Mouse (Mus musculus) hindbrain, embryonic 15.5 days (tissue): ENCODE results near the gene Mindy1. TPM values are rescaled to one million over a fixed set of nuclear protein-coding genes. Genes with fewer than 3 reads are reported as not detected.
A peak's percentile ranks its signal among the peaks of the same experiment; 100 is the strongest.

Experiments used
- ATAC-seq: fragments of 200-750 bp; cut with Nextera tagmentation; 2 replicates; pipeline ENCODE4 v1.8.0; 2017; ENCODE audit warnings: low read depth, moderate number of reproducible peaks, moderate TSS enrichment; ENCODE audit not compliant: low FRiP score
- H3K27ac ChIP-seq: fragments of 300-500 bp; sonication (generic); replicated peaks from 2 replicates; pipeline ENCODE4 v1.5.1; 2015; ENCODE audit warnings: mild to moderate bottlenecking, inconsistent platforms
- H3K27me3 ChIP-seq: fragments of 300-500 bp; sonication (generic); 2 replicates; pipeline ENCODE4 v1.6.1; 2015; ENCODE audit warnings: control low read depth, inconsistent platforms
- H3K36me3 ChIP-seq: fragments of 300-500 bp; sonication (generic); 2 replicates; pipeline ENCODE4 v1.6.1; 2015; ENCODE audit warnings: control low read depth, inconsistent platforms
- H3K4me1 ChIP-seq: fragments of 300-500 bp; sonication (generic); replicated peaks from 2 replicates; pipeline ENCODE4 v1.6.1; 2015; ENCODE audit warnings: control low read depth, inconsistent platforms
- H3K4me2 ChIP-seq: fragments of 300-500 bp; sonication (generic); 2 replicates; pipeline ENCODE4 v1.6.1; 2015; ENCODE audit warnings: moderate library complexity, mild to moderate bottlenecking, inconsistent platforms
- H3K4me3 ChIP-seq: fragments of 300-500 bp; sonication (generic); 2 replicates; pipeline ENCODE4 v1.5.1; 2015; ENCODE audit warnings: mild to moderate bottlenecking, inconsistent platforms
- H3K9ac ChIP-seq: fragments of 300-500 bp; sonication (generic); 2 replicates; pipeline ENCODE4 v1.6.1; 2015; ENCODE audit warnings: inconsistent platforms
- H3K9me3 ChIP-seq: fragments of 300-500 bp; sonication (generic); 2 replicates; pipeline ENCODE4 v1.6.1; 2016; ENCODE audit warnings: control low read depth, inconsistent platforms
- WGBS: fragments of 180-500 bp; shearing (Covaris S2); methylation state at CpG from one replicate; pipeline ENCODE4 v1.1.7; 2015; 5-methylcytosine and 5-hydroxymethylcytosine counted together
- polyA plus RNA-seq: library from polyadenylated mRNA; unstranded; fragments of >200 nt; fragmentation: Nextera tagmentation; extraction: Ambion mirVana; gene quantifications from 2 replicates; pipeline ENCODE4 v1.2.1, GENCODE M21; 2015

Mindy1 gene
- polyA plus RNA-seq, 1 experiment from 2014 or later, result 34.5 TPM

DNA sequence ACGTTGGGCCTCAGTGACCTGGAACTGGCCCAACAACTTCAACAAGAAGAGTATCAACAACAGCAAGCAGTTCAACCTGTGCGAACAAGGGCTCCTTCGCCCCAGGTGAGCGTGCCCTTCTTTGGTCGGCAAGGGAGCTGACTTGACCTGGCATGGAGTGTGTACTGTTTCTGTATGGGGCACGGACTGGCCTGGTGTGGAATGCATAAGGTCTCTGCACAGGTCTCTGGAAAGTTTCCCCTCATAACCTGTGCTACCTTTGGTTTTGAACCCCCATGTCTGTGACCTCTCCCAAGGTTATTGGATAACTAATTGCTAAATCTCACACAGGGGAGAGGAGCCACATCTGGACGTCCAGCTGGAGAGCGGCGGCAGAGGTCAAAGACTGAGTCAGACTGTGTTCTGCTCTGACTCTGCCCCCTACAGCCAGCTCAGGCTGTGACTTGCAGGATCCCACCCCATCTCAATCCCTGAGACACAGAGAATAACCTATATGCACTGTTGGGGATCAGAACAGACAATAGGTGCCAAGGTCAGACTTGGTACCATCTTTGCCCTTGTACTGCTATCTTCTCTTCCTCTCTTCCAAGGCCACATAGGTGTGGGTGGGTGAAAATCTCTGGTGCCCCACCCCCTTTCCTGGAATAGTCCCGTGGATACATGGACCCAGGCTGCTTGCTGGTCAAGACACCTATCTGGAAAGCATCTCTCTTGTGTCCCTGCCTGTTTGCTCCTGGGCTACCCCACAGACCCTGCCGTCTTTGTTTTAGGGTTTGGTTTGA is 14.4 kb downstream of the Mindy1 start:
- Histone ChIP-seq H3K27ac (no peak overlapping the region), H3K9me3 (no peaks in the 10 kb centered on the region), H3K4me3 (no peak overlapping the region), H3K4me2 (no peak overlapping the region), H3K4me1 (no peaks in the 10 kb centered on the region), H3K9ac (no peak overlapping the region), H3K27me3 (no peaks in the 10 kb centered on the region), H3K36me3 (peaks cover 25% of the 10 kb centered on the region)
- ATAC-seq, result 0 out of 2 replicates have a peak, but pooled peaks have one; percentile 15
- WGBS, result 86% methylated on average over 11 of the region's 11 CpGs

DNA sequence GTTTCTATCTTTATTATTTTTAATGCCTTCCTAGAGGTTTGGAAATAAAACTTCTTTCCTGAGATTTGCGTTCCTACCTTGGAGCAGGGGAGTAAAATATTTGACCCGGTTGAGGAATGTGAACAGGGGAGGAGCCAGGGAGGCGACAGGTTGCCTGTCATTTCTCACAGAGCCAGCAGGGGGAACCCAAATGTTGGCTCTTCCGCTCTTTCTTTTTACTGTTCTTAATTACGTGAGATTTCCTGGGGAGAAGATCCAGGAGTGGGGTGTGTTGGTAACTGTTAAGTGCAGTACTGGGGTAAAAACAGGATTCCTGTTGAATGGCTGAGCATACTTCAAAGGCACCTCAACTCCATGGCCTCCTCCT is 14.9 kb downstream of the Mindy1 start:
- peaks cover 20% of the 10 kb centered on the region for H3K36me3 ChIP-seq
- H3K9ac ChIP-seq, result no peak overlapping the region
- no peak overlapping the region for H3K27ac ChIP-seq
- no peak for ATAC-seq
- no peak overlapping the region for H3K4me3 ChIP-seq
- no peaks in the 10 kb centered on the region for H3K27me3 ChIP-seq
- WGBS, result 13% methylated on average over 5 of the region's 5 CpGs
- H3K4me2 ChIP-seq, result no peak overlapping the region
- H3K9me3 ChIP-seq, result no peaks in the 10 kb centered on the region
- no peaks in the 10 kb centered on the region for H3K4me1 ChIP-seq

DNA sequence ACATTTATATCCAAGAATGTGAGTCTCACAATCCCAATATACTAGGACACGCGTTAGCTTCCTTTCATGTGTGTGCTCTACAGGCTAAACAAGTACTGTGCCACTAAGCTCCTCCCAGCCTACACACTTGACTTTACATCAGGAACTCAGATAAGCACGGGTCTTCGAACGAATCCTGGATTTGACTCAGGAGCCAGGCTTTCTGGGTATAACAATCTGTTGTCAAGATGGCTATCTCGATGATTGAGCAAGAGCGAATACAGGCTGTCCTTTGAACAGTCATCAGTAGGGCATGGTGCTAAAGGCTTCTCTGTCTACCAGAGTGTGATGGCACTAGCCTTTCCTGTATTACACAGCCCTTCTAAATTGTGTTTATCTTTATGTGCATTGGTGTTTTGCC is 16.9 kb downstream of the Mindy1 start:
- Histone ChIP-seq H3K36me3 (peaks cover 13% of the 10 kb centered on the region), H3K27me3 (no peaks in the 10 kb centered on the region), H3K9me3 (no peaks in the 10 kb centered on the region), H3K27ac (no peak overlapping the region), H3K4me3 (no peak overlapping the region), H3K9ac (no peak overlapping the region), H3K4me1 (no peaks in the 10 kb centered on the region), H3K4me2 (no peak overlapping the region)
- 94% methylated on average over 7 of the region's 7 CpGs for WGBS
- ATAC-seq, result no peak

- Histone ChIP-seq H3K4me3 (no peak overlapping the region), H3K4me1 (no peaks in the 10 kb centered on the region), H3K9me3 (no peaks in the 10 kb centered on the region), H3K36me3 (no peaks in the 10 kb centered on the region), H3K27me3 (no peaks in the 10 kb centered on the region), H3K4me2 (no peak overlapping the region), H3K9ac (no peak overlapping the region), H3K27ac (no peak overlapping the region)
- ATAC-seq, result no peak
- WGBS, result 88% methylated on average over 3 of the region's 3 CpGs
These were observed 20.2 kb downstream of the Mindy1 start for GRCm38 (mm10) chr3:95301204-95301796.

GRCm38 (mm10) chr3:95306244-95306643 is 25.1 kb downstream of the Mindy1 start:
- WGBS, result 85% methylated on average over 4 of the region's 4 CpGs
- Histone ChIP-seq H3K4me2 (no peak overlapping the region), H3K4me3 (no peak overlapping the region), H3K27me3 (no peaks in the 10 kb centered on the region), H3K4me1 (no peaks in the 10 kb centered on the region), H3K36me3 (no peaks in the 10 kb centered on the region), H3K27ac (no peak overlapping the region), H3K9ac (no peak overlapping the region), H3K9me3 (no peaks in the 10 kb centered on the region)
- no peak for ATAC-seq

DNA sequence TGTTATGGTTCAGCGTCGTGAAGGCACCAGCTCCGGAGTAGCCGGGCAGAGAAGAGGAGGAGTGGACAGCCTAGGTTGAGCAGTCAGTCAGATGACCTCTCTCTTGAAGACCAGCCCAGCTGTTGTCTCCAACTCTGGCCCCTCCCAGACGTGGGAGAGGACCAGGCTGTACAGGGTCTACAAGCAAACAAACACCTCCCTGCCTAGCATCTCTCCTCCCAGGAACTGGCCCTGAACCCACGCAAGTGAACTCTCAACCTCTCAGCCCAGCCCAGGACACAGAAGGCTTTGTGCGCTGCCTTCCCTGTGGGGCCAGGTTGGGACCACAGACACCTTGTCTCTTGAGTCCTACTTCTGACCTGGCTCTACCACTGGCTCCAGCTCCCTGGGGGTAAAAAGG is 26.0 kb downstream of the Mindy1 start, which contains the start of gene Anxa9:
Gene Anxa9 (minus strand): TSS at position 77 of the 400 bp plus-strand sequence.
- 69% methylated on average over 7 of the region's 7 CpGs for WGBS
- H3K27ac ChIP-seq, result no peak within 1 kb of the TSS
- H3K4me2 ChIP-seq, result no peak within 1 kb of the TSS
- no peak within 1 kb of the TSS for H3K4me3 ChIP-seq
- H3K27me3 ChIP-seq, result no peaks in the 10 kb centered on the region
- no peaks in the 10 kb centered on the region for H3K36me3 ChIP-seq
- no peak within 1 kb of the TSS for H3K9ac ChIP-seq
- no peaks in the 10 kb centered on the region for H3K9me3 ChIP-seq
- ATAC-seq, result no peak
- no peaks in the 10 kb centered on the region for H3K4me1 ChIP-seq

- Histone ChIP-seq H3K9me3 (no peaks in the 10 kb centered on the region), H3K9ac (no peak overlapping the region), H3K27me3 (no peaks in the 10 kb centered on the region), H3K27ac (no peak overlapping the region), H3K36me3 (no peaks in the 10 kb centered on the region), H3K4me1 (peaks cover 8% of the 10 kb centered on the region), H3K4me2 (no peak overlapping the region), H3K4me3 (no peak overlapping the region)
- no peak for ATAC-seq
- 72% methylated on average over 3 of the region's 3 CpGs for WGBS
These were observed 29.4 kb downstream of the Mindy1 start for GRCm38 (mm10) chr3:95310496-95310895.

- ATAC-seq, result no peak
- 63% methylated on average over 9 of the region's 9 CpGs for WGBS
These were observed 30.1 kb downstream of the Mindy1 start for GRCm38 (mm10) chr3:95310968-95311882.

DNA sequence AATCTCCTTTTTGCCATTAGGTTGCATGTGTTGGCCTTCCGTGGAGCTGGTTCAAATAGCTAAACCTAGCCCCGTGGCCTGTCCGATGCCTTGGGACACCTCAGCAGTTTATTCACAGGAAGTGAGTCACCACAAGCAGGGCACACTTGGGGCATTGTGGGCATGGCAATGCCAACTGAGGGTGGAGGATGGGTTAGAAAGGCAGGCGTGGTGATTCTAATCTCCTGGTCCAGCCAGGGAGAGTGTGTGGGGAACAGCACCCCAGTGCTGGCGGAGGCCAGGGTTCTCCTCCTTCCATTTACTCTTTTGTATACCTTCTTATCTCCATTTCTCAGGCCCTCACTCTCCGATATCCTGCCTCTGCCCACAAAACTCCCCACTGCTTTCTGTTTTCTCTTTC is 31.5 kb downstream of the Mindy1 start:
- 94% methylated on average over 6 of the region's 6 CpGs for WGBS

More at GRCm38 (mm10) chr3:95310968-95311882, 30.1 kb downstream of the Mindy1 start:
- Histone ChIP-seq H3K4me1 (peaks cover 14% of the 10 kb centered on the region), H3K36me3 (no peaks in the 10 kb centered on the region), H3K27me3 (no peaks in the 10 kb centered on the region), H3K4me2 (no peak overlapping the region), H3K27ac (no peak overlapping the region), H3K4me3 (no peak overlapping the region), H3K9me3 (no peaks in the 10 kb centered on the region), H3K9ac (no peak overlapping the region)

GRCm38 (mm10) chr3:95313476-95313875 is 32.3 kb downstream of the Mindy1 start:
- ATAC-seq, result no peak
- H3K9me3 ChIP-seq, result no peaks in the 10 kb centered on the region

More for the DNA sequence above, 31.5 kb downstream of the Mindy1 start:
- ATAC-seq, result no peak
- Histone ChIP-seq H3K4me2 (no peak overlapping the region), H3K4me1 (peaks cover 25% of the 10 kb centered on the region), H3K9ac (no peak overlapping the region), H3K27ac (no peak overlapping the region), H3K9me3 (no peaks in the 10 kb centered on the region), H3K36me3 (no peaks in the 10 kb centered on the region), H3K27me3 (no peaks in the 10 kb centered on the region), H3K4me3 (no peak overlapping the region)

DNA sequence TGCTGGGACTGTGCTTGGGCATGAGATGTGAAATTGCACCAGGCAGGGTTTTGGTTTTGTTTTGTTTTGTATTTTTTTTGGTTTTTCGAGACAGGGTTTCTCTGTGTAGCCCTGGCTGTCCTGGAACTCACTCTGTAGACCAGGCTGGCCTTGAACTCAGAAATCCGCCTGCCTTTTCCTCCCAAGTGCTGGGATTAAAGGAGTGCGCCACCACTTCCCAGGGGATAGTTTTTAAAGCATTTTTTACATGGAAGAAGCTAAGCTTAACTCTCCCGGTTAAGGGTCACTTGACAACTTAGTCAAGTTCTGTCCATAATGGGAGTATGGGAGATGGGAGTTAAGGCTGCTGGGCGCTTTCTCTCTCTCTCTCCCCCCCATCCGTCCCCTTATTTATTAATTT is 32.9 kb downstream of the Mindy1 start:
- no peak for ATAC-seq
- no peak overlapping the region for H3K9ac ChIP-seq
- 65% methylated on average over 6 of the region's 6 CpGs for WGBS
- no peaks in the 10 kb centered on the region for H3K27me3 ChIP-seq
- H3K9me3 ChIP-seq, result no peaks in the 10 kb centered on the region
- no peaks in the 10 kb centered on the region for H3K36me3 ChIP-seq
- H3K4me3 ChIP-seq, result peak overlapping the region; percentile 71
- peaks cover 34% of the 10 kb centered on the region for H3K4me1 ChIP-seq
- peak overlapping the region; percentile 88; the same call in 1 of the 2 replicates for H3K27ac ChIP-seq
- H3K4me2 ChIP-seq, result peak overlapping the region; percentile 82

More at GRCm38 (mm10) chr3:95313476-95313875, 32.3 kb downstream of the Mindy1 start:
- Histone ChIP-seq H3K4me1 (peaks cover 30% of the 10 kb centered on the region), H3K4me3 (no peak overlapping the region), H3K27ac (no peak overlapping the region), H3K4me2 (no peak overlapping the region), H3K9ac (no peak overlapping the region), H3K36me3 (no peaks in the 10 kb centered on the region), H3K27me3 (no peaks in the 10 kb centered on the region)
- 52% methylated on average over 7 of the region's 7 CpGs for WGBS
